In genomic region chr4:41759656-41760287, GRCm38 (mm10) we compare ENCODE assay signal across 9 mouse cellular contexts. TPM values are rescaled to one million over a fixed set of nuclear protein-coding genes. Genes with fewer than 3 reads are reported as not detected.
DNase-seq lines count a peak whose midpoint lies in the region; ATAC-seq and TF ChIP-seq lines count a peak whose summit lies in the region.
"Had no signal": no experiment of that assay in that cellular context is flagged by ENCODE, and none has a peak within 500 bp of the region (broad histone marks: within the 10 kb centered on the region; RNA-seq: fewer than 3 reads in every experiment).

No protein-coding gene starts in this region.

- DNase-seq in lung, postnatal 0 days (ENCODE audit: low spot score), result peak; percentile 5
- no peak for DNase-seq in lung, adult 18-20 months
- no peak for DNase-seq in forebrain, embryonic 14.5 days (ENCODE audit: low spot score)
- DNase-seq in kidney, postnatal 10 days, result peak; percentile 30
- DNase-seq in layer of hippocampus, postnatal 36 days, result no peak
- DNase-seq in thymus, postnatal 0 days (ENCODE audit: low spot score), result no peak
- no peak for DNase-seq in urinary bladder, adult 2 months (ENCODE audit: low spot score)

- TF ChIP-seq EP300 in lung, postnatal 0 days (IDR thresholded peaks at IDR 0.05), result no peak

- no peak overlapping the region for H3K4me3 ChIP-seq in lung, postnatal 0 days (ENCODE audit: low read depth, low read length)
- H3K4me3 ChIP-seq in forebrain, embryonic 14.5 days (ENCODE audit: low read depth, low read length), result peak overlapping the region; percentile 30
- H3K4me3 ChIP-seq in neural tube, embryonic 15.5 days (replicated peaks), result peak overlapping the region; percentile 34

- no peaks in the 10 kb centered on the region for H3K27me3 ChIP-seq in lung, postnatal 0 days (replicated peaks; ENCODE audit: insufficient read depth, low read length)
- no peaks in the 10 kb centered on the region for H3K27me3 ChIP-seq in forebrain, embryonic 14.5 days (replicated peaks; ENCODE audit: control insufficient read depth, insufficient read depth, low read length)
- no peaks in the 10 kb centered on the region for H3K27me3 ChIP-seq in neural tube, embryonic 15.5 days (replicated peaks)

- H3K27ac ChIP-seq in lung, postnatal 0 days (ENCODE audit: low read length), result peak overlapping the region; percentile 92
- no peak overlapping the region for H3K27ac ChIP-seq in forebrain, embryonic 14.5 days (ENCODE audit: low read depth, low read length)
- peak overlapping the region; percentile 68 for H3K27ac ChIP-seq in neural tube, embryonic 15.5 days (replicated peaks)

- WGBS in lung, postnatal 0 days, result 24% methylated on average over 6 of the region's 6 CpGs
- 45% methylated on average over 6 of the region's 6 CpGs for WGBS in forebrain, embryonic 14.5 days
- 48% methylated on average over 6 of the region's 6 CpGs for WGBS in neural tube, embryonic 15.5 days

- peaks cover 17% of the 10 kb centered on the region; the same call in 1 of the 2 replicates for H3K4me1 ChIP-seq in lung, postnatal 0 days (ENCODE audit: insufficient read depth, low read depth, low read length)
- H3K4me1 ChIP-seq in forebrain, embryonic 14.5 days (ENCODE audit: control insufficient read depth, insufficient read depth, low read length), result peaks cover 21% of the 10 kb centered on the region
- H3K4me1 ChIP-seq in neural tube, embryonic 15.5 days, result peaks cover 45% of the 10 kb centered on the region

- TF ChIP-seq CTCF in lung, postnatal 0 days (IDR thresholded peaks at IDR 0.05), result no peak

- H3K36me3 ChIP-seq in lung, postnatal 0 days (ENCODE audit: insufficient read depth, low read length), result no peaks in the 10 kb centered on the region
- no peaks in the 10 kb centered on the region for H3K36me3 ChIP-seq in forebrain, embryonic 14.5 days (ENCODE audit: control insufficient read depth, insufficient read depth, low read length)
- peaks cover 7% of the 10 kb centered on the region; the same call in 1 of the 2 replicates for H3K36me3 ChIP-seq in neural tube, embryonic 15.5 days

- no peak for ATAC-seq in lung, postnatal 0 days
- ATAC-seq in forebrain, embryonic 14.5 days, result no peak
- no peak for ATAC-seq in neural tube, embryonic 15.5 days (ENCODE audit: low FRiP score)

- peak overlapping the region; percentile 46 for H3K9ac ChIP-seq in lung, postnatal 0 days (replicated peaks; ENCODE audit: low read depth)
- peak overlapping the region; percentile 61 for H3K9ac ChIP-seq in forebrain, embryonic 14.5 days (ENCODE audit: low read length)
- H3K9ac ChIP-seq in neural tube, embryonic 15.5 days (replicated peaks), result peak overlapping the region; percentile 14; the same call in 1 of the 2 replicates

- no peaks in the 10 kb centered on the region for H3K9me3 ChIP-seq in lung, postnatal 0 days (ENCODE audit: low read length)
- H3K9me3 ChIP-seq in forebrain, embryonic 14.5 days (replicated peaks; ENCODE audit: control insufficient read depth, low read length), result no peaks in the 10 kb centered on the region
- no peaks in the 10 kb centered on the region for H3K9me3 ChIP-seq in neural tube, embryonic 15.5 days (replicated peaks)

- peak overlapping the region; percentile 57 for H3K4me2 ChIP-seq in lung, postnatal 0 days (replicated peaks; ENCODE audit: low read depth, low read length)
- peak overlapping the region; percentile 47 for H3K4me2 ChIP-seq in forebrain, embryonic 14.5 days (ENCODE audit: low read length)
- peak overlapping the region; percentile 55 for H3K4me2 ChIP-seq in neural tube, embryonic 15.5 days

RNA-seq across cellular contexts. Expression of gene Sigmar1, which starts 3.8 kb away (rescaled TPM):
- polyA plus RNA-seq in lung, postnatal 0 days (2015; fragmentation: Nextera tagmentation; extraction: Ambion mirVana), result 43.3 and 43.7 TPM in 2 replicates
- 49.8 and 54.2 TPM in 2 replicates for polyA plus RNA-seq in forebrain, embryonic 14.5 days (2014; fragmentation: Nextera tagmentation; extraction: Ambion mirVana)
- 92.1 and 97.3 TPM in 2 replicates for polyA plus RNA-seq in neural tube, embryonic 15.5 days (2015; fragmentation: Nextera tagmentation; extraction: Ambion mirVana)
- 10 to 100 TPM; 38.6 to 41.1 TPM for total RNA-seq in layer of hippocampus, postnatal 36 days (2021)
- polyA plus RNA-seq in thymus, postnatal 0 days (2015; fragmentation: Nextera tagmentation; extraction: Ambion mirVana), result 36.1 and 40.3 TPM in 2 replicates
- polyA plus RNA-seq in urinary bladder, adult 2 months (2012; rRNA removed), result 79.7 and 81.4 TPM in 2 replicates

RNA-seq across cellular contexts. Expression of gene Galt, which starts 4.7 kb away (rescaled TPM):
- 34.3 and 39.7 TPM in 2 replicates for polyA plus RNA-seq in lung, postnatal 0 days (2015; fragmentation: Nextera tagmentation; extraction: Ambion mirVana)
- 23.4 and 25.2 TPM in 2 replicates for polyA plus RNA-seq in forebrain, embryonic 14.5 days (2014; fragmentation: Nextera tagmentation; extraction: Ambion mirVana)
- 48.4 and 54.8 TPM in 2 replicates for polyA plus RNA-seq in neural tube, embryonic 15.5 days (2015; fragmentation: Nextera tagmentation; extraction: Ambion mirVana)
- total RNA-seq in layer of hippocampus, postnatal 36 days (2021), result 10 to 100 TPM; 51.5 to 52.1 TPM
- 48.2 and 49.3 TPM in 2 replicates for polyA plus RNA-seq in thymus, postnatal 0 days (2015; fragmentation: Nextera tagmentation; extraction: Ambion mirVana)
- 64.7 and 65.2 TPM in 2 replicates for polyA plus RNA-seq in urinary bladder, adult 2 months (2012; rRNA removed)

RNA-seq across cellular contexts. Expression of gene Ccl27a, which starts 14.3 kb away (rescaled TPM):
- polyA plus RNA-seq in lung, postnatal 0 days (2015; fragmentation: Nextera tagmentation; extraction: Ambion mirVana), result 23.7 and 24.5 TPM in 2 replicates
- polyA plus RNA-seq in forebrain, embryonic 14.5 days (2014; fragmentation: Nextera tagmentation; extraction: Ambion mirVana), result 195 and 200 TPM in 2 replicates
- polyA plus RNA-seq in neural tube, embryonic 15.5 days (2015; fragmentation: Nextera tagmentation; extraction: Ambion mirVana), result 213 and 281 TPM in 2 replicates
- total RNA-seq in layer of hippocampus, postnatal 36 days (2021), result 100 to 1,000 TPM; 137 to 138 TPM
- polyA plus RNA-seq in thymus, postnatal 0 days (2015; fragmentation: Nextera tagmentation; extraction: Ambion mirVana), result 39.3 and 41.1 TPM in 2 replicates
- 38.0 and 44.4 TPM in 2 replicates for polyA plus RNA-seq in urinary bladder, adult 2 months (2012; rRNA removed)

RNA-seq across cellular contexts. Expression of gene Arid3c, which starts 28.8 kb away (rescaled TPM):
- polyA plus RNA-seq in lung, postnatal 0 days (2015; fragmentation: Nextera tagmentation; extraction: Ambion mirVana), result 0.06 TPM in 1 of 2 replicates, not detected in the other
- 0.12 and 0.15 TPM in 2 replicates for polyA plus RNA-seq in forebrain, embryonic 14.5 days (2014; fragmentation: Nextera tagmentation; extraction: Ambion mirVana)
- polyA plus RNA-seq in neural tube, embryonic 15.5 days (2015; fragmentation: Nextera tagmentation; extraction: Ambion mirVana), result 1.1 and 1.6 TPM in 2 replicates
- total RNA-seq in layer of hippocampus, postnatal 36 days (2021), result not detected
- 0.06 TPM in 1 of 2 replicates, not detected in the other for polyA plus RNA-seq in thymus, postnatal 0 days (2015; fragmentation: Nextera tagmentation; extraction: Ambion mirVana)
- polyA plus RNA-seq in urinary bladder, adult 2 months (2012; rRNA removed), result 1.3 and 1.9 TPM in 2 replicates
- total RNA-seq: neutrophil, adult 5-6 weeks had no signal

RNA-seq across cellular contexts. Expression of gene Dctn3, which starts 36.8 kb away (rescaled TPM):
- 143 and 151 TPM in 2 replicates for polyA plus RNA-seq in lung, postnatal 0 days (2015; fragmentation: Nextera tagmentation; extraction: Ambion mirVana)
- polyA plus RNA-seq in forebrain, embryonic 14.5 days (2014; fragmentation: Nextera tagmentation; extraction: Ambion mirVana), result 301 and 330 TPM in 2 replicates
- polyA plus RNA-seq in neural tube, embryonic 15.5 days (2015; fragmentation: Nextera tagmentation; extraction: Ambion mirVana), result 271 and 320 TPM in 2 replicates
- total RNA-seq in layer of hippocampus, postnatal 36 days (2021), result 100 to 1,000 TPM; 143 to 154 TPM
- 180 and 181 TPM in 2 replicates for polyA plus RNA-seq in thymus, postnatal 0 days (2015; fragmentation: Nextera tagmentation; extraction: Ambion mirVana)
- 68.8 and 98.7 TPM in 2 replicates for polyA plus RNA-seq in urinary bladder, adult 2 months (2012; rRNA removed)

Comparison
In these comparisons a context has a peak if more than half of its experiments do, and no peak if none do; other contexts are left out.
1. DNase-seq: peak in lung, postnatal 0 days (single experiment) and kidney, postnatal 10 days (single experiment); none in lung, adult 18-20 months (0 of 2), forebrain, embryonic 14.5 days (single experiment), layer of hippocampus, postnatal 36 days (0 of 2), thymus, postnatal 0 days (single experiment) and urinary bladder, adult 2 months (single experiment).
2. Peak in every context shown above with its lines, with median percentiles within 50 percentile points of each other: H3K4me2 ChIP-seq and H3K9ac ChIP-seq.